Mouse (Mus musculus) brain, adult 2 months (tissue): Measurements from ENCODE around the gene Cenpc1.

Experiments used
- DNase-seq: peaks from one replicate; pipeline ENCODE4 v3.0.0; 2011; ENCODE audit warnings: low read depth, low spot score

The Cenpc1 gene

GRCm38 (mm10) chr5:85996545-85997510, 68.6 kb downstream of the Cenpc1 start:
- peak; percentile 76 for DNase-seq

DNA sequence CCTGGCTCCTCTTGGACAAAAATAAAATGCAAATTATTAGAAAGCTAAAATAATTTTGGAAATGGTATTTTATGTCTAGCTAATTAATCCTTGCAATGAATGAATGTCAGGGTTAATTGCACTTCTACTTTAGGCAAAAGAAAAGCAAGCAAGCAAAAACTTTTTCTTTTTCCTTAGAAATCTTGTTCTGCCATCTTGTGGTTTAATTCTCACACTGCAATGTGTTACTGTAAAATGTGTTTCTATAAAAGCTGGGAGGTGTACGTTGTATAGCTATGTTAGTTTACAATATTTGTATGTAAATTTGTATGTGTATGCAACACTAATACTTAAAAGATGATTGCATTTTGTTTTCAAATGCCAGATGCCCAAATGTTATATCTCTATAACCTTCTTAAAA, 70.8 kb downstream of the Cenpc1 start:
- peak; percentile 33 for DNase-seq

DNA sequence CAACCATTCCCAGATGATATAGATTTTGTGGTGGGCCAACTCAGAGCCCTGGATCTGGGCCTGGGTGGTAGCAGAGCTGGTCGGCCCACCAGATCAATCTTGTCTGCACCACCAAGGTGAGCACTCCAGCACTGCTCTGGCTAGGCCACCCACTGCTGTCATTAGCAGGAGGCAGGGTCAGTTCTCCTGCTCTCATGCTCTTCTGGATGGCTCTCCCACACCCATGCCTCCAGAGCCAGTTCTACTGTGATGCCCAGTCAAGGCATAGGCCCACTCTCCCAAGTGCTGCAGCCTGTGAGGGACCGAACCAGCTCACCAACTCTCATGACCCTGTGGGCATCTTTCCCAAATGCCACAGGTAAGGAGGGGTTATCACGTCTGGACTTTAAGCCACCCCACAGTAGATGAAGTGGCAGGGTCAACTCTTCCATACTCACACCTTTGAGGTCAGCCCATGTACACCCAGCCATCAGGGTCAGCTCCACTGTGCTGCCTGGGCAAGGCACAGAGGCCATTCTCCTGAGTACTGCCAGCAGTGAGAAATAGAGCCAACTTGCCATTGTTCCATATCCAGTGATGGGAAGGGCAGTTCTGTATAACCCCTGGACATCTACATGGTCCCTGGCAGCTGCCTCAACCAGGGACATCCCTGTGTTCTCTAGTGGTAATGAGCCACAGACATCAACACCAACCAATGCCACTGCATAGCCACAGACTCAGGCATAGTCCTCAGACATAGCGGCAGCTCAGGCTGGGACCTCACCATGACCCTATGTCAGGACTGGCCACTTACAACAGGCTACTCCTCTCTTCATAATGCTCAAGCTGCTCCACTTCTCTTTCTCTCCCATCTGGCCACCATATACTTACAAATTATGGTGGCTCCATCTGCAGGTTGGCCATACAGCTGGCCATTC, 72.3 kb downstream of the Cenpc1 start:
- no peak for DNase-seq

DNA sequence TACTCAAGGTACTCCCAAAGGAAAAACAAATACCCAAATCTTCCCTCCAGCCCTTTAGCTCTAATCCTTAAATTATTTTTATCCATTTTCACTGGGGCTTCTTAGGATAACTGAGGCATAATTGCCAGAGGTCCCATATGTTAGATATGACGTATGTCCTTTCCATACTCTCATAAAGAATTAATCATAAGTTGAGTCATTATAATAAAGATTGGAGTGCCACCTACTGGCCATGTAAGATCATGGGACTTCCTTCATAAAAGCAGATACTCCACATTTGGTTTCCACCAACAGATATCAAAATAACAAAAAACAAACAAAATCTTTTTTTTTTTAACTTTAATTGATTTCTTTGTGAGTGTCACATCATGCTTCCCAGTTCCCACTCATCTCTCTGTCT, 73.3 kb downstream of the Cenpc1 start:
- DNase-seq = peak; percentile 47

DNA sequence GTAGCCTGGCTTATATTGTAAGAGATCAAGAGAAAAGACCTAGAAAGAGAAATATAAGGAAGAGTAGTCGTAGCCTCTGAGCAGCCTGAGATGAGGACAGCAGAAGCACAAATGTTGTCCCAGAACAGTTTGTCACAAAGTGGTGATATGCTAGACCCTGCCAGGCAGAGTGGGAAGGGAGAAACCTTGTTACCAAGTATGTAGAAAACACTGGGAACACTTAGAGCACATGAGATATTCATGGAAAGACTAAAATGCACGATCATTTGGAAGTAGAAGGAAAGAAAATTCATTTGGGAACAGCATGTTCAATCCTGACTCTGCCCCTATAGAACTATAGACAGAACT, 77.9 kb downstream of the Cenpc1 start:
- DNase-seq = no peak

- DNase-seq = no peak
These were observed 78.5 kb downstream of the Cenpc1 start for GRCm38 (mm10) chr5:85986734-85987515.

GRCm38 (mm10) chr5:85977646-85978426, 87.5 kb downstream of the Cenpc1 start:
- DNase-seq = no peak

DNA sequence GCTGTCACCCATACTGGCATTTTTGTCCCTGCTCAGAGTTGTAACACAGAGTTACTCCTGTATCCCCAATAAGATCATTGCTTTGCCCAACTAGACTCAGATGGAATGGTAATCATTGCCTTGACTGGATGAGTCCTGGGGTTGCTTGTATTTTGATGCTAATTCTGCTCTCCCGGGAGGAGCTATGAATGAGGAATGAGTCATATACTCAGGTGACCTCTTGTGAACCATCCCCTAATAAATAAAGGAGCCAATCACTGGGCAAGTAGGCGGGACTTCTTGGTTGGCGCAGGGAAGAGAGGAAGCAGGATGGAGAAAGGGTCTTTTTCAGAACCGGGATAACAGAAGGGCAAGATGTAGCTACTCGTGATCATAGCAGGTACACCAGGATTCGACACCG, 102.6 kb downstream of the Cenpc1 start:
- no peak for DNase-seq
